Mouse (Mus musculus) embryonic facial prominence, embryonic 14.5 days (tissue): Measurements from ENCODE around the gene Orai3. TPM values are rescaled to one million over a fixed set of nuclear protein-coding genes. Genes with fewer than 3 reads are reported as not detected.
A peak's percentile ranks its signal among the peaks of the same experiment; 100 is the strongest.

Source experiments
- ATAC-seq: fragments of 200-750 bp; cut with Nextera tagmentation; 2 replicates; pipeline ENCODE4 v1.8.0; 2017; ENCODE audit warnings: low read depth, moderate number of reproducible peaks, moderate TSS enrichment
- DNase-seq: peaks from one replicate; pipeline ENCODE4 v3.0.0-alpha.2; 2015; ENCODE audit warnings: low spot score
- H3K27ac ChIP-seq: fragments of 300-500 bp; sonication (generic); replicated peaks from 2 replicates; pipeline ENCODE4 v1.5.1; 2014; ENCODE audit warnings: low read depth, mild to moderate bottlenecking, low read length, moderate library complexity
- H3K27me3 ChIP-seq: fragments of 300-500 bp; sonication (generic); replicated peaks from 2 replicates; pipeline ENCODE4 v1.6.1; 2014; ENCODE audit warnings: low read length; ENCODE audit not compliant: control insufficient read depth, insufficient read depth
- H3K36me3 ChIP-seq: fragments of 300-500 bp; sonication (generic); 2 replicates; pipeline ENCODE4 v1.6.1; 2014; ENCODE audit warnings: low read length, mixed read lengths; ENCODE audit not compliant: control insufficient read depth, insufficient read depth
- H3K4me1 ChIP-seq: fragments of 300-500 bp; sonication (generic); 2 replicates; pipeline ENCODE4 v1.6.1; 2014; ENCODE audit warnings: antibody characterized with exemption, low read length; ENCODE audit not compliant: control insufficient read depth, insufficient read depth
- H3K4me2 ChIP-seq: fragments of 300-500 bp; sonication (generic); 2 replicates; pipeline ENCODE4 v1.6.1; 2014; ENCODE audit warnings: low read depth, mild to moderate bottlenecking, low read length, moderate library complexity, mixed read lengths
- H3K4me3 ChIP-seq: fragments of 300-500 bp; sonication (generic); 2 replicates; pipeline ENCODE4 v1.5.1; 2014; ENCODE audit warnings: low read depth, mild to moderate bottlenecking, low read length
- H3K9ac ChIP-seq: fragments of 300-500 bp; sonication (generic); 2 replicates; pipeline ENCODE4 v1.6.1; 2014; ENCODE audit warnings: low read depth, mild to moderate bottlenecking, low read length, moderate library complexity, mixed read lengths
- H3K9me3 ChIP-seq: fragments of 300-500 bp; sonication (generic); 2 replicates; pipeline ENCODE4 v1.6.1; 2016; ENCODE audit warnings: low read length; ENCODE audit not compliant: control insufficient read depth
- WGBS: fragments of 180-500 bp; shearing (Covaris S2); extraction: QIAGEN DNeasy Blood & Tissue Kit; methylation state at CpG from one replicate; pipeline ENCODE4 v1.1.7; 2014; 5-methylcytosine and 5-hydroxymethylcytosine counted together
- polyA plus RNA-seq: library from polyadenylated mRNA; unstranded; fragments of >200 nt; fragmentation: Nextera tagmentation; extraction: Ambion mirVana; gene quantifications from 2 replicates; pipeline ENCODE4 v1.2.1, GENCODE M21; 2014

Gene Orai3
- polyA plus RNA-seq, 1 experiment from 2014 or later = 10.4 TPM

- Histone ChIP-seq H3K4me2 (no peak overlapping the region), H3K4me1 (peaks cover 5% of the 10 kb centered on the region), H3K27ac (no peak overlapping the region), H3K27me3 (no peaks in the 10 kb centered on the region), H3K9ac (peak overlapping the region; percentile 25; the same call in 1 of the 2 replicates), H3K36me3 (no peaks in the 10 kb centered on the region), H3K9me3 (no peaks in the 10 kb centered on the region), H3K4me3 (no peak overlapping the region)
- DNase-seq (no peak), ATAC-seq (no peak)
- whole genome bisulfite sequencing = 51% methylated on average over 13 of the region's 13 CpGs
Observed at GRCm38 (mm10) chr7:127820836-127821509, 51.4 kb downstream of the Orai3 start.

GRCm38 (mm10) chr7:127822494-127822893 is 52.9 kb downstream of the Orai3 start:
- WGBS = 78% methylated on average over 3 of the region's 3 CpGs
- DNase-seq = no peak
- H3K9me3 ChIP-seq = no peaks in the 10 kb centered on the region
- no peak for ATAC-seq
- H3K36me3 ChIP-seq = no peaks in the 10 kb centered on the region
- H3K9ac ChIP-seq = no peak overlapping the region
- no peak overlapping the region for H3K27ac ChIP-seq
- H3K4me3 ChIP-seq = no peak overlapping the region
- H3K4me2 ChIP-seq = no peak overlapping the region
- H3K27me3 ChIP-seq = no peaks in the 10 kb centered on the region
- H3K4me1 ChIP-seq = peaks cover 5% of the 10 kb centered on the region

- H3K27ac ChIP-seq = peak overlapping the region; percentile 45; the same call in 1 of the 2 replicates
- H3K27me3 ChIP-seq = no peaks in the 10 kb centered on the region
- peak overlapping the region; percentile 56 for H3K4me2 ChIP-seq
- H3K9me3 ChIP-seq = no peaks in the 10 kb centered on the region
- peak overlapping the region; percentile 75 for H3K9ac ChIP-seq
- H3K4me3 ChIP-seq = peak overlapping the region; percentile 54
- no peaks in the 10 kb centered on the region for H3K36me3 ChIP-seq
- 66% methylated on average over 11 of the region's 11 CpGs for WGBS
- H3K4me1 ChIP-seq = peaks cover 5% of the 10 kb centered on the region
- no peak for DNase-seq
- ATAC-seq = no peak
Observed at GRCm38 (mm10) chr7:127823236-127824171, 53.9 kb downstream of the Orai3 start.

- DNase-seq = peak; percentile 72
- H3K9me3 ChIP-seq = no peaks in the 10 kb centered on the region
- H3K4me1 ChIP-seq = peaks cover 5% of the 10 kb centered on the region
- peak; percentile 70 for ATAC-seq
- H3K9ac ChIP-seq = peak within 1 kb of the TSS; percentile 75
- peak within 1 kb of the TSS; percentile 54 for H3K4me3 ChIP-seq
- no peaks in the 10 kb centered on the region for H3K36me3 ChIP-seq
- peak within 1 kb of the TSS; percentile 56 for H3K4me2 ChIP-seq
- peak within 1 kb of the TSS; percentile 45 for H3K27ac ChIP-seq
- WGBS = 5% methylated on average over 26 of the region's 38 CpGs
- H3K27me3 ChIP-seq = no peaks in the 10 kb centered on the region
Observed at GRCm38 (mm10) chr7:127824176-127824871, 54.7 kb downstream of the Orai3 start, which contains the start of the genes Stx4a and Stx1b. TSS of gene Stx4a (plus strand) at chr7:127824294. TSS of gene Stx1b (minus strand) at chr7:127824549.

Other genes starting within 250 kb of the Orai3 start
- gene Tmem265, start 208.4 kb upstream of the Orai3 start, polyA plus RNA-seq = 4.1 and 5.3 TPM in 2 replicates
- 35.2 TPM in 2 replicates for gene Phkg2, start 196.5 kb upstream of the Orai3 start, polyA plus RNA-seq
- 9.9 and 10.4 TPM in 2 replicates for gene Ccdc189, start 181.2 kb upstream of the Orai3 start, polyA plus RNA-seq
- gene Rnf40, start 181.0 kb upstream of the Orai3 start, polyA plus RNA-seq = 35.9 and 47.7 TPM in 2 replicates
- gene Zfp629, start 154.0 kb upstream of the Orai3 start, polyA plus RNA-seq = 13.0 and 17.9 TPM in 2 replicates
- 84.2 and 86.6 TPM in 2 replicates for gene Bcl7c, start 60.9 kb upstream of the Orai3 start, polyA plus RNA-seq
- 20.9 and 23.8 TPM in 2 replicates for gene Ctf1, start 57.1 kb upstream of the Orai3 start, polyA plus RNA-seq
- 0.14 and 0.35 TPM in 2 replicates for gene Ctf2, start 37.6 kb upstream of the Orai3 start, polyA plus RNA-seq
- gene Fbxl19, start 25.3 kb upstream of the Orai3 start, polyA plus RNA-seq = 3.0 and 3.8 TPM in 2 replicates
- 23.0 and 24.1 TPM in 2 replicates for gene Setd1a, start 6.9 kb downstream of the Orai3 start, polyA plus RNA-seq
- gene Gm49388, start 15.8 kb downstream of the Orai3 start, polyA plus RNA-seq = 0.43 TPM in 1 of 2 replicates, not detected in the other
- 22.2 and 23.5 TPM in 2 replicates for gene Hsd3b7, start 30.8 kb downstream of the Orai3 start, polyA plus RNA-seq
- gene Stx4a, start 54.5 kb downstream of the Orai3 start, polyA plus RNA-seq = 28.0 and 38.1 TPM in 2 replicates
- gene Stx1b, start 54.7 kb downstream of the Orai3 start, polyA plus RNA-seq = 3.4 and 5.2 TPM in 2 replicates
- 13.3 and 14.0 TPM in 2 replicates for gene Zfp646, start 106.4 kb downstream of the Orai3 start, polyA plus RNA-seq
- 11.2 and 14.7 TPM in 2 replicates for gene Zfp668, start 107.0 kb downstream of the Orai3 start, polyA plus RNA-seq
- gene Prss53, start 121.2 kb downstream of the Orai3 start, polyA plus RNA-seq = 1.8 and 2.4 TPM in 2 replicates
- not detected in 2 replicates for gene Gm21974, start 125.6 kb downstream of the Orai3 start, polyA plus RNA-seq
- 286 and 318 TPM in 2 replicates for gene Vkorc1, start 125.8 kb downstream of the Orai3 start, polyA plus RNA-seq
- gene Bckdk, start 134.3 kb downstream of the Orai3 start, polyA plus RNA-seq = 121 and 125 TPM in 2 replicates
- gene Kat8, start 142.7 kb downstream of the Orai3 start, polyA plus RNA-seq = 31.7 and 35.5 TPM in 2 replicates
- 11.1 and 11.3 TPM in 2 replicates for gene Prss8, start 160.3 kb downstream of the Orai3 start, polyA plus RNA-seq
- gene Prss36, start 176.9 kb downstream of the Orai3 start, polyA plus RNA-seq = 10.6 and 11.1 TPM in 2 replicates
- gene Fus, start 197.6 kb downstream of the Orai3 start, polyA plus RNA-seq = 46.3 and 58.2 TPM in 2 replicates
- 78.6 and 81.1 TPM in 2 replicates for gene Pycard, start 224.1 kb downstream of the Orai3 start, polyA plus RNA-seq
- gene Trim72, start 234.1 kb downstream of the Orai3 start, polyA plus RNA-seq = 4.2 and 5.3 TPM in 2 replicates